Mouse (Mus musculus) small intestine, adult 2 months (tissue): ENCODE data around the gene Mien1. TPM values are rescaled to one million over a fixed set of nuclear protein-coding genes. Genes with fewer than 3 reads are reported as not detected.
A peak's percentile ranks its signal among the peaks of the same experiment; 100 is the strongest.

Source experiments
- H3K27ac ChIP-seq: fragments of 200-500 bp; 2 replicates; pipeline ENCODE4 v1.5.1; 2012; ENCODE audit warnings: low read depth, low read length, control low read depth, inconsistent platforms; ENCODE audit not compliant: insufficient read depth
- H3K27me3 ChIP-seq: fragments of 200-500 bp; 2 replicates; pipeline ENCODE4 v1.6.1; 2012; ENCODE audit warnings: mild to moderate bottlenecking, moderate library complexity, low read length, inconsistent platforms; ENCODE audit not compliant: control insufficient read depth, insufficient read depth
- H3K36me3 ChIP-seq: fragments of 200-500 bp; 2 replicates; pipeline ENCODE4 v1.6.1; 2012; ENCODE audit warnings: mild to moderate bottlenecking, low read length, control low read depth, inconsistent platforms; ENCODE audit not compliant: control insufficient read depth, insufficient read depth
- H3K4me1 ChIP-seq: fragments of 200-500 bp; 2 replicates; pipeline ENCODE4 v1.6.1; 2012; ENCODE audit warnings: low read length, inconsistent platforms, mixed read lengths; ENCODE audit not compliant: control insufficient read depth, insufficient read depth, insufficient read length
- H3K4me3 ChIP-seq: fragments of 200-500 bp; 2 replicates; pipeline ENCODE4 v1.5.1; 2012; ENCODE audit warnings: low read depth, mild to moderate bottlenecking, control low read depth, inconsistent platforms, low read length, moderate library complexity
- CTCF ChIP-seq: fragments of 200-500 bp; IDR thresholded peaks from 2 replicates; pipeline ENCODE4 v1.5.1; 2012; ENCODE audit warnings: low read depth, mild to moderate bottlenecking, control low read depth, inconsistent platforms, low read length, moderate library complexity, mixed read lengths; ENCODE audit not compliant: insufficient replicate concordance, insufficient read length; ENCODE audit errors: extremely low read depth
- POLR2A ChIP-seq: fragments of 200-500 bp; IDR thresholded peaks from 2 replicates; pipeline ENCODE4 v1.6.1; 2012; ENCODE audit warnings: low read depth, mild to moderate bottlenecking, control low read depth, inconsistent platforms, low read length, moderate library complexity
- WGBS: fragments of 180-500 bp; shearing (Covaris S2); methylation state at CpG from one replicate; pipeline ENCODE4 v1.1.7; 2018; 5-methylcytosine and 5-hydroxymethylcytosine counted together
- polyA plus RNA-seq: library from polyadenylated mRNA; depleted of rRNA; stranded (reverse); fragments of >200 nt; gene quantifications from 2 replicates; pipeline ENCODE4 v1.2.3, GENCODE M21; 2012

The Mien1 gene
- polyA plus RNA-seq, 1 experiment: 37.7 TPM

DNA sequence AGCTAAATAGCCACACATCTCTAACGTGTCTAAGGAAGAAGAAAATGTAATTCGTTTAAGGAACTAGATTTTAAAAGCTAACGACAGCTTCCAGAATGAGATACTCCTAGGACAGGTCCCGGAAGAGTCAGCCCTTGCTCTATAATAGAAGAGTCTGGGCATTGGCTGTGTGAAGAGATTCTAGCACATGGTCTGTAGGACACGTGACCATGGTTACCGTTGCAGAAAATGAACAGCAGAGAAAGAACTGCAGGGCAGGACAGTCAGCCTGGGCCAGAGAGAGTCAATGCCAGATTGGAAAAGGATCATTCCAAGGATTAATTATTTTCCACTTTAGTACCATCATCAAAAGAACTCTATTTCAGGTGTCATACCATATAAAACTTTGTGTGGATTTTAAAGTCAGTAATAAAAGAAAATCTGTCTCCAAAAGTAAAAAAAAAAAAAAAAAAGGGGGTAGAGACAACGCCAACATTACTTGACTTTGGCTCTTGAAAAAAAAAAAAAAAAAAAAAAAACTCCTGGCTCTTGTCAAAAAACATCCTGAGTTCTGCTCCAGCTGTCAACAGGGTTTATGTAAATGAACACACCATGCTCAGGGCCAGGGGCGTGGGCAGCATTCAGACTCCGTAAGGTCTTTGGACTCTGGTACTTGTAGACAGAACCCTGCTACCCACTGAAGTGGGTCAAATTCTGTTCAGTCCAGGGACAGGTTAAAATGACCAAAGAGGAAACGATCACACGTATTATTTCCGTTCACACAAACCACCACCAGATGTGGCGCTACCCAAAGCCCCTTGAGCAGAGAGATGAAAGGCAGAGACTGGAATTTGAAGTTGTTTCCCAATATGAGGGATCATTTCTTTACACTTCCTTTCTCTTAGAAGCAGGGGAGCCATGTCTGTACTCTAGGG, 40.5 kb upstream of the Mien1 start:
- no peaks in the 10 kb centered on the region for H3K36me3 ChIP-seq
- H3K4me1 ChIP-seq: no peaks in the 10 kb centered on the region
- 72% methylated on average over 13 of the region's 13 CpGs for WGBS
- H3K27ac ChIP-seq: peak overlapping the region; percentile 38; the same call in 1 of the 2 replicates
- no peak overlapping the region for H3K4me3 ChIP-seq
- H3K27me3 ChIP-seq: no peaks in the 10 kb centered on the region; the same call in 1 of the 2 replicates
- TF ChIP-seq CTCF: no peak
- no peak for TF ChIP-seq POLR2A

DNA sequence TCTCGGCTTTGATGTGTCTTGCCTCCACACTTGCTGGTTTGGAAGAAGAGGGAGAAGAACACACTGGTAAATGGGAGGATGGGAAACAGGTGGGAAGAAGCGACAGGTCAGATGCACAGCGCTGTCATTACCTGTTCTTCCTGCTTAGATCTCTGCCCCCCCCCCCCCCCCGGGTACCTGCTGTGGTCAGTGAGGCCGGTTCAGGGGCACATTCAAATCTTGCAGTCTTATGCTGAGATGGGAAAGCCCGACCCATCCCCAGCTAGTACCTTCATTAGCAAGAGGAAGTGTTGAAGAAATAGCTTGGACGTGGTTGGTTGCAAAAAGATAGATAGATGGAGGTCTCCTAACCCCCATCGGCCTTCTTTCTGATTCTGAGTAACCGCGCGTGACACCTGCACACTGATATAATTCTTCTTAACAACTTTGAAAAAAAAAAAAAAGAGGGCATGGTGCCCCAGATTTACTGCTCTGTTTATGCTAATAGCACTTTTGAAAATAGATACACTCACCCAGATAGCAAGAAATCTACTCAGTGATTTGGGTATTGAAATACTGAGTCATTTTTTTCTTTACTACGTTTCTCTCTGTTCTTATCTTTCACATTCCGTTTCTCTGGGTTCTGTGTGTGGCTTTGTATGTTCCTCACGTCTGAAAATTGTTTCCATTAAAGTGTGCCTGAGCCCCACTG, 38.4 kb upstream of the Mien1 start:
- 46% methylated on average over 14 of the region's 14 CpGs for whole genome bisulfite sequencing

DNA sequence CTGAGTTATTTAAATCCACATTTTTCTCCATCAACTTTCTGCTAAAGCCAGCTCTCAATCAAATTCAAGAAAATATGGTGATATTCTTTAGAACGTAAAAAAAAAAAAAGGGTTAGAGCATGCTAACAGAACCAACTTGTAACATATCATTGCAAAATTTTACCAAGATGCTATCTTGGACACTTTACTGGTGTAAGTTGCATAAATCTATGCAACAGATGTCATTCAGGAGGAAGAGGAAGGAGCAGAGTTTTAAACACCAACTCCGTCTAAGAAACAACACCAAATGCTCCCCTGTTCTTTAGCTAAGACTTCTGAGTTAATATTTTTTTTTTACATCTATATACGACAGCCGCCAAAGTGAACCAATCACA, 37.6 kb upstream of the Mien1 start:
- TF ChIP-seq POLR2A: no peak
- Histone ChIP-seq H3K4me1 (peaks cover 5% of the 10 kb centered on the region; the same call in 1 of the 2 replicates), H3K36me3 (no peaks in the 10 kb centered on the region), H3K27me3 (peaks cover 5% of the 10 kb centered on the region; the same call in 1 of the 2 replicates), H3K27ac (peak overlapping the region; percentile 86), H3K4me3 (no peak overlapping the region)
- 63% methylated on average over 4 of the region's 4 CpGs for WGBS

More for the DNA sequence above, 38.4 kb upstream of the Mien1 start:
- peak overlapping the region; percentile 50 for H3K4me3 ChIP-seq
- peaks cover 5% of the 10 kb centered on the region; the same call in 1 of the 2 replicates for H3K27me3 ChIP-seq
- no peaks in the 10 kb centered on the region for H3K36me3 ChIP-seq
- H3K27ac ChIP-seq: peak overlapping the region; percentile 86
- peaks cover 2% of the 10 kb centered on the region; the same call in 1 of the 2 replicates for H3K4me1 ChIP-seq
- TF ChIP-seq CTCF (no peak), POLR2A (no peak)

DNA sequence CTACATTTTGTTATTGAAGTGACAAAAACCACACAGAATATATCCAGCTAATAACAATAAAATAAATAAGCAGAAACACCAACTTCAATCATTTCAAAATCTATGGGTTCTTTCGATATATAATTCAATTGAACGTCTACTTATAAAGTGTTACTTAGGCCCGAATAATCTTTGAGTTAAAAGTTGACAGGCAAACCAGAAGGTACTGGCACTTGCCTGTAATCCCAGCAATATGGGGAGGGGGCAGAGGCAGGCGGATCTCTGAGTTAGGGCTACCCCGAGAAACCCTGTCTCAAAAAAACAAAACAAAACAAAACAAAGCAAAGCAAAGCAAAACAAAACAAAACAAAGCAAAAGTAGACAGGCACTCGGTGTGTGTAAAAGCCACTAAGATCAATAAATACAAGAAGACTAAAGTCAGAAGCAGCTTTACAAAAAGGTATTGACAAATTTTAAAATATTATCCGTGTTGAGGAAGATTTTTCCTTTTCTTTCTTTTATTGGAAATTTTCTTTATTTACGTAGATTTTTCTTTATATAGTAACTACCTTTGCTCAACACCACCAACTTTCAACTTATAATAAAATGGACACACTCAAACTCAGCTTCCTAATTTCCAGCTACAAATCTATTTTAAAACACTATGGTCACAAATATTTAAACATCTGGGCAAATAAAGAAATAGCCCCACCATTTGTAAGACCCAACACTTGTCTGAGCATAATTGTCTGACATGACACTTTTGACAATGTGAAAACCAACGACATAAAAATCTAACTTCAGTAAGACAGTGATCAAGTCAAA, 37.0 kb upstream of the Mien1 start:
- Histone ChIP-seq H3K4me3 (no peak overlapping the region), H3K4me1 (peaks cover 8% of the 10 kb centered on the region), H3K27me3 (peaks cover 5% of the 10 kb centered on the region; the same call in 1 of the 2 replicates), H3K36me3 (no peaks in the 10 kb centered on the region), H3K27ac (no peak overlapping the region)
- TF ChIP-seq POLR2A (no peak), CTCF (no peak)
- 81% methylated on average over 9 of the region's 9 CpGs for WGBS

DNA sequence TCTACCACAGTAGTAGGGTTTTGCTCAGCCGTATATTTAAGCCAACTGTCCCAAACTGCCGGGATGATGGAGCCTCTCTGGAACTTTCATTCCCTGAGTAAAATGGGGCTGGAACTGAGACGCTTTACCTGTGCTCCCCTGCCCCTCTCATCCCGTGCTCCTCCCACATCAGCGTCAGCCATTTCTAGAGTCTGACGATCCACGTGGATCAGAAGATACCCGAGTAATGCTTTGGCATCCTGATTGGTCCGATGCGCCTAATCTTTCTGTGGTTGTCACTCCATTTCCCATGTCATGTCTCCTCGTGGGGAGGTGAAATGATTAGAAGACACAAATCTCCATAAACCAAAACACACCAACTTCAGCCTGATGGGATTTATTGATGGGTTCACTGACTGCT, 36.2 kb upstream of the Mien1 start:
- Histone ChIP-seq H3K4me3 (peak overlapping the region; percentile 31), H3K27me3 (peaks cover 5% of the 10 kb centered on the region; the same call in 1 of the 2 replicates), H3K4me1 (peaks cover 12% of the 10 kb centered on the region), H3K27ac (no peak overlapping the region; the same call in 1 of the 2 replicates), H3K36me3 (no peaks in the 10 kb centered on the region)
- 82% methylated on average over 11 of the region's 11 CpGs for WGBS
- TF ChIP-seq POLR2A: no peak
- TF ChIP-seq CTCF: no peak

DNA sequence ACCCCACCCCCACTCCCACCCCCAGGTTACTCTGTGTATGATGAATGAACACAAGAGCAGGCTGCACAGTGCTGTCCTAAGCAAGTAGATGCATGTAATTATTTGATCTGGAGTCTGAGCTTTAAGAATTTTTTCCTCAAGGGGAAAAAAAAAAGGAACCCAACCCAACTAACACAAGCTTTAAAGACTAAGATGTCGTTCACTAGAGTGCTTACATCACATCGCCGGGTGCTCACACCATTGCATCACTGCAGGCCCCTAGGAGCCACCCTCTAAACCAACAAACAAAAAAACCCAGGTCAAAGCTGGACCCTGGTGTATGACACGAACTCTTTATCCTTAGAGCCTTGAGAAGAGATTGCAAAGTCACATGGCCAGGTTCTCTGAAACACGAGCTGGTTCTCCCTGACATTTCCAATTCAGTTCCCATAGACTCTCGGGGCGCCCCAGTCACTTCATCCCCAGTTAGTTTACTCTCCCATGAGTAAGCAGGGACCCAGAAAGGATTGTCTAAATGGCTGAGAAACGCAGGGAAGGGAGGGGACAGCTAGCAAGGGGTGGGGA, 35.2 kb upstream of the Mien1 start:
- 44% methylated on average over 8 of the region's 8 CpGs for WGBS
- no peak for TF ChIP-seq POLR2A
- TF ChIP-seq CTCF: no peak
- H3K27me3 ChIP-seq: 0 out of 2 replicates have a peak, but pooled peaks cover 5% of the 10 kb centered on the region
- H3K4me1 ChIP-seq: peaks cover 14% of the 10 kb centered on the region
- H3K4me3 ChIP-seq: no peak overlapping the region
- H3K36me3 ChIP-seq: no peaks in the 10 kb centered on the region
- H3K27ac ChIP-seq: no peak overlapping the region
